9 mouse cellular contexts compared by ENCODE assay signal in the genomic region with DNA sequence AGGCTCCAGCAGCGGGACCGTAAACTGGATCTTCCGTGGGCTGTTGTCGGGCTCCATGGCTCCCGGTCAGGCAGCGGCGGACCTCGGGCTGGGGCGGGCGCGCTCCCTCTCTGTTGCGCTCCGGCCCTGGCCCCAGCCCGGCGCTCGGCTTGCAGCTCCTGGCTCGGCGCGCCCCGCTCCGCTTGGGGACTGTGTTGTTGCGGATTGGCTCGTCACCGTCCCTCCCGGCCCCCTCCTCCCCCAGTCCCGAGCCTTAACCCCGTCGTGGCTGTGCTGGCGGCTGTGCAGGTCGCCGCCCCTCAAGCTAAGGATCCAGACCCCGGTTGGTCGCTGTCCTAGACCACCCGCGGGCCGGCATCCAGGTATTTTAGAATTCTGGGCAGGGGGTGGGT. TPM values are rescaled to one million over a fixed set of nuclear protein-coding genes. Genes with fewer than 3 reads are reported as not detected.
DNase-seq lines count a peak whose midpoint lies in the region; ATAC-seq and TF ChIP-seq lines count a peak whose summit lies in the region.
"Had no signal": no experiment of that assay in that cellular context is flagged by ENCODE, and none has a peak within 500 bp of the region (broad histone marks: within the 10 kb centered on the region; RNA-seq: fewer than 3 reads in every experiment).

Gene Ppp1r1a, minus strand, starts transcription at position 182 of the 392 bp plus-strand sequence.

- no peak within 1 kb of the TSS for H3K27ac ChIP-seq in testis, adult 2 months (ENCODE audit: control insufficient read depth, insufficient read depth, low read depth, low read length)
- no peak within 1 kb of the TSS for H3K27ac ChIP-seq in embryonic fibroblast, embryonic 13.5 days (ENCODE audit: insufficient read depth, low read length)
- H3K27ac ChIP-seq in heart, embryonic 15.5 days: peak within 1 kb of the TSS; percentile 91
- H3K27ac ChIP-seq in liver, embryonic 16.5 days (ENCODE audit: low read length): no peak within 1 kb of the TSS

- H3K4me3 ChIP-seq in testis, adult 2 months (ENCODE audit: control insufficient read depth, low read depth, low read length): peak within 1 kb of the TSS; percentile 25
- H3K4me3 ChIP-seq in embryonic fibroblast, embryonic 13.5 days (ENCODE audit: insufficient read depth, low read length): peak within 1 kb of the TSS; percentile 37
- H3K4me3 ChIP-seq in heart, embryonic 15.5 days: peak within 1 kb of the TSS; percentile 66
- peak within 1 kb of the TSS; percentile 40 for H3K4me3 ChIP-seq in liver, embryonic 16.5 days (ENCODE audit: low read depth, low read length)

- no peak for TF ChIP-seq CTCF in testis, adult 2 months (IDR thresholded peaks at IDR 0.05; ENCODE audit: control insufficient read depth, insufficient read depth, insufficient replicate concordance, low read depth, low read length)
- TF ChIP-seq CTCF in embryonic fibroblast, embryonic 13.5 days (IDR thresholded peaks at IDR 0.05; ENCODE audit: borderline replicate concordance, insufficient read depth, low read length): no peak

- 0% methylated on average over 36 of the region's 36 CpGs for WGBS in heart, embryonic 15.5 days
- WGBS in liver, embryonic 16.5 days (ENCODE audit: insufficient replicate concordance): 1% methylated on average over 35 of the region's 36 CpGs

- H3K9ac ChIP-seq in heart, embryonic 15.5 days: peak within 1 kb of the TSS; percentile 66
- H3K9ac ChIP-seq in liver, embryonic 16.5 days (ENCODE audit: low read depth, low read length): no peak within 1 kb of the TSS

- H3K4me2 ChIP-seq in heart, embryonic 15.5 days: peak within 1 kb of the TSS; percentile 92
- H3K4me2 ChIP-seq in liver, embryonic 16.5 days (ENCODE audit: low read depth, low read length): peak within 1 kb of the TSS; percentile 55

- no peaks in the 10 kb centered on the region for H3K27me3 ChIP-seq in testis, adult 2 months (ENCODE audit: control insufficient read depth, insufficient read depth, low read length)
- peaks cover 30% of the 10 kb centered on the region for H3K27me3 ChIP-seq in heart, embryonic 15.5 days
- peaks cover 30% of the 10 kb centered on the region for H3K27me3 ChIP-seq in liver, embryonic 16.5 days (ENCODE audit: control insufficient read depth, insufficient read depth, low read depth, low read length)

- no peaks in the 10 kb centered on the region for H3K9me3 ChIP-seq in heart, embryonic 15.5 days (replicated peaks)
- H3K9me3 ChIP-seq in liver, embryonic 16.5 days (replicated peaks; ENCODE audit: control insufficient read depth, low read length): no peaks in the 10 kb centered on the region
- H3K9me3 ChIP-seq: G1E had no signal

- no peak for TF ChIP-seq POLR2A in testis, adult 2 months (IDR thresholded peaks at IDR 0.05; ENCODE audit: control insufficient read depth, low read depth, low read length)
- TF ChIP-seq POLR2A in embryonic fibroblast, embryonic 13.5 days (IDR thresholded peaks at IDR 0.05; ENCODE audit: low read depth, low read length): no peak

- no peak for DNase-seq in testis, postnatal 14 days (ENCODE audit: low spot score)
- peak; percentile 42 to 75 for DNase-seq in kidney, postnatal 36 days
- DNase-seq in retina, postnatal 1 day: peak; percentile 87
- no peak for DNase-seq in spleen, adult 12 weeks (ENCODE audit: low spot score)

- H3K4me1 ChIP-seq in testis, adult 2 months (ENCODE audit: control insufficient read depth, insufficient read depth, low read length): peaks cover 6% of the 10 kb centered on the region; the same call in 1 of the 2 replicates
- H3K4me1 ChIP-seq in embryonic fibroblast, embryonic 13.5 days (ENCODE audit: control insufficient read depth, insufficient read depth, low read length): no peaks in the 10 kb centered on the region; the same call in 1 of the 2 replicates
- peaks cover 27% of the 10 kb centered on the region for H3K4me1 ChIP-seq in heart, embryonic 15.5 days (replicated peaks)
- H3K4me1 ChIP-seq in liver, embryonic 16.5 days (ENCODE audit: control insufficient read depth, low read depth, low read length): no peaks in the 10 kb centered on the region

- peak; percentile 78 for ATAC-seq in heart, embryonic 15.5 days (replicated peaks; ENCODE audit: insufficient number of reproducible peaks, insufficient read depth, low FRiP score, low read depth)
- ATAC-seq in liver, embryonic 16.5 days (ENCODE audit: low read depth): no peak

- no peaks in the 10 kb centered on the region for H3K36me3 ChIP-seq in testis, adult 2 months (ENCODE audit: control insufficient read depth, insufficient read depth, low read length)
- no peaks in the 10 kb centered on the region for H3K36me3 ChIP-seq in heart, embryonic 15.5 days
- H3K36me3 ChIP-seq in liver, embryonic 16.5 days (ENCODE audit: control insufficient read depth, insufficient read depth): no peaks in the 10 kb centered on the region
- H3K36me3 ChIP-seq: G1E had no signal

RNA-seq across cellular contexts. Expression of gene Ppp1r1a, which starts in this region (rescaled TPM):
- polyA plus RNA-seq in testis, adult 2 months (2012; rRNA removed): 0.07 and 0.35 TPM in 2 replicates
- 2.0 and 2.1 TPM in 2 replicates for polyA plus RNA-seq in embryonic fibroblast, embryonic 13.5 days (2011; ENCODE audit: insufficient read length, low read depth, missing spikeins)
- polyA plus RNA-seq in heart, embryonic 15.5 days (2015; fragmentation: Nextera tagmentation; extraction: Ambion mirVana): 55.3 and 62.0 TPM in 2 replicates
- polyA plus RNA-seq in liver, embryonic 16.5 days (2015; fragmentation: Nextera tagmentation; extraction: Ambion mirVana): 0.36 and 1.0 TPM in 2 replicates
- polyA plus RNA-seq: G1E had no signal

Comparison
In these comparisons a context has a peak if more than half of its experiments do, and no peak if none do; other contexts are left out.
1. RNA of gene Ppp1r1a (polyA plus RNA-seq): 55.3 to 62.0 TPM in heart, embryonic 15.5 days; 2.0 to 2.1 TPM in embryonic fibroblast, embryonic 13.5 days, 0.36 to 1.0 TPM in liver, embryonic 16.5 days and 0.07 to 0.35 TPM in testis, adult 2 months; every median in the first group is over 10 times any median in the second.
2. DNase-seq: peak in kidney, postnatal 36 days (2 of 2) and retina, postnatal 1 day (single experiment); none in testis, postnatal 14 days (single experiment) and spleen, adult 12 weeks (single experiment).
3. Peak in every context shown above with its lines, with median percentiles within 50 percentile points of each other: H3K4me3 ChIP-seq.